Mouse (Mus musculus) gastrocnemius, adult 8-10 months (tissue): ENCODE results near the gene Ssbp2. TPM values are rescaled to one million over a fixed set of nuclear protein-coding genes. Genes with fewer than 3 reads are reported as not detected.

Source experiments
- DNase-seq, 2 experiments: peaks; one replicate each; pipeline ENCODE4 v3.0.0; 2022; ENCODE audit warnings: low spot score in 2 of 2
- total RNA-seq, 4 experiments: library from RNA; stranded (reverse); gene quantifications; 2 replicates each; pipeline ENCODE4 v1.2.4; 2022

Ssbp2 gene
- total RNA-seq, 4 experiments from 2014 or later = 15.5 to 21.7 (median 17.8) TPM

DNA sequence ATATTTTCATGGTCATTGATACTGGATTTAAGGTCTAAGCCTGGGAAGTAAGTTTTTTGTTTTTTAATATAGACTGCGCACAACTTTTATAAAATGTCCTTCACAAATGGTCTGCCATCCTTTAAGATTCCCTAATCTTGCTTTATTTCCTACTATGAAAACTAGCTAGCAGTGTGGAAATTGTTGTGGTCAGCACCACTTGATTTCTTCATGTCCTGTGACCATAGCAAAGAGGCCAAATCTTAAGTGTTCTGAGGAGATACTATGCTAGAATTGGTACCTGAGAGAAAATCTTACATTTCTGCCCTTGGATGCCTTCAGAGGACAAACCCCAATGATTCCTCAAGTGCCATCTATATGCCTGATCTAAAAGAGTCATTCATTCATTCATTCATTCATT is 60.9 kb downstream of the Ssbp2 start:
- DNase-seq = no peak

DNA sequence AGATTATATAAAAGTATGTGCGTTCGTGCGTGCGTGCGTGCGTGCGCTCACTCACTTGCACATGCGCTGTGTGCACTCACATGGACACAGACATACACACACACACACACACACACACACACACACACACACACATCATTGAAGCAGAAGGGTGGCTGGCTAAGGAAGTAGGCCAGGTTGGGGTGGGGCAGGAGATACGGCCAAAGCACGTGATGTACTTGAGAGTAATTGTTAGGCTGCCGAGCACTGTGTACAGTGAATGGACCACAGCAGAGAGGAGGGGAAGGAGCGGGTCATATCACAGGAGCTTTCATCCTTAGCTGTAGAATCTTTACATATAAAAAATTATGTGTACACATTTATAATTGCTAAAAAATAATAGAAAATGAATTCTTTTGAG is 66.0 kb downstream of the Ssbp2 start:
- no peak for DNase-seq

DNA sequence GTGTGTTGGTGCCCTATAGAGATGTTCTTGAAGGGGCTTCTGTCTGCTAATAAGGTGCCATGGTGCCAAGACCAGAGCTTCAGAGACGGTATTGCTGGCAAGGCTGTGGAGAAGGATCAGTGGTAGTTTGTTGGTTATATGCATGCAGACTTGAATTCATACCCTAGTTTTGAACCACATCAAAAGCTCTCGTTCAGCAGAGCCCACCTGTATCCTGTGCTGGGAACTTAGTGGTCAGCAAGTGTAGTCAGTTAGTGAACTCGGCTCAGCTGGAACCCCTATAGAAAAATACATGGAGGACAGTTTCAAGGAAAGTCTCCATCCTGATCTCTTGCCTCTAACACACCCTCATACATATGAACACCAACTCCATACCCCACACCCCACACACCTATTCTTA is 69.7 kb downstream of the Ssbp2 start:
- DNase-seq = no peak

DNA sequence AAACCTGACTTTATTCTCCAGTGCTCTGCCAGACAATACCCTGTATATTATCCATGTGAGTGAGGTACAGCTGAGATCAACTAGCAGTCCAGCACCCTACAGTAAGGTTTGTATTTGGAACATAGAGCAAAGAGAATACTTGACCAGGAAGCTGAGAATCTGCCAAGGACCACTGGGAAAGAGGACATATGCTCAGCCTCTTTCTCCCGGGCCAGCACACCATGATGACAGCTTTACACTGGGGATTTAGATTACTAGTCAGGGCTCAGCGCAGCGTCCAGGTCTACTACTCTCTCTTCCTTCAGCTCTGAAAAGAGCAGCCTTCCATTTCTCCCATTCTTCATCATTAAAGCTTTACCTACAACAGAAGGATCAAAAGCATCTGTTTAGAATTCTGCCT is 76.6 kb downstream of the Ssbp2 start:
- no peak for DNase-seq

DNA sequence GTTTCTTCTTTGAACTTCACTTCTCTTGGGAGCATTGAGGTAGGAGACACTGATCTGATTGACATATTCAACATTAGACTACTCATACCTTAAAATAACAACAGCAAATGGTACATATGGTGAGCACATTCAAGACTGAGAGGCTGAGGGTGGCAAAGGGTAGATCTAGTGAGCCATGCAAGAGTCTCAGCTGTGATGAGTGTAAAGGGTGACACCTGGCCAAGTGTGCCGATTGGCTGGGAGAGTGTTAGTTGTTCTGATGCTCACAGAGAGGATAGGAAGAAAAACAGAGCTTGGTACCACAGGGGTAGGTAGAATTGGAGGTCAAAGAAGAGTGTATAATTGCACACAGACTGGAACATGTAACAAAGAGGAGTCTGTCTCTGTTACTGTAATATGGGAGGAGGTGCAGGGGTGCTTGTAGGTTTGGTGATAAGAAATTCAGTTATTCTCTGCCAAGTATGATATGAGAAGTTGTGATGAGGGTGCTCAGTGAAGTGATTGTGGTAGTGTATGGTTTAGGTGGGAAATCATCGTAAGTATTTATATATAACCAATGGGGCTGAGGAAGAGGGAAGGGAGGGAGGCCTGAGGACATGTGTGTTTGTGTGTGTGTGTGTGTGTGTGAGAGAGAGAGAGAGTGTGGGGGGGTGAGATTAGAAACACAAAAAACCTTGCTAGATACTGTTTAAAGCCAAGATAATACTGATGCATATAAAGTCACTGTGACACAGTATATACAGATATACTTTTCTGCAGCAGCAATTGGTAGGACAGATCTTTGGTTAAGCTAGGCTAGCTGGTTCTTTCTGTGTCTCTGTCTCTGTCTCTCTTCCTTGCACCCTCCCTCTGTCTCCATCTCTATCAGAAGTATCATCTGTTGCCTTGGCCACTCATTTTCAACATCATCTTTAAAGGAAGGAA is 80.3 kb downstream of the Ssbp2 start:
- no peak for DNase-seq

DNA sequence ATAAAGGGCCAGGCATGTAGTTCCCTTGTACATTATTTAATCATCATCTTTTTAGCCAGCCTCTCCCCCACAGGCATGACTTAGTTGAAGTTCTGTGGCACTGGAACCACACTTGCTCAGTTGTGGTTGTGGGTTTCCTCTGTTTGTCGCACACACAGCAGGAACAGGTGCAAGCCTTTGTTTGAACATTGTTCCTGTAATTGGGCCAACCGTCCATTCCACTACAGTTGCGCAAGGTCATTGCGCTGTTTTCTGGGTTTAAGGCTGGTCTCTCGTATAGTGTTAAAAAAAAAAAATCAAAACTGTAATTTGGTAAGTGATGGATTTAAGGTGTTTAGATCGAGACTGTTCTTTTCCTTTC is 81.0 kb downstream of the Ssbp2 start:
- DNase-seq = no peak

DNA sequence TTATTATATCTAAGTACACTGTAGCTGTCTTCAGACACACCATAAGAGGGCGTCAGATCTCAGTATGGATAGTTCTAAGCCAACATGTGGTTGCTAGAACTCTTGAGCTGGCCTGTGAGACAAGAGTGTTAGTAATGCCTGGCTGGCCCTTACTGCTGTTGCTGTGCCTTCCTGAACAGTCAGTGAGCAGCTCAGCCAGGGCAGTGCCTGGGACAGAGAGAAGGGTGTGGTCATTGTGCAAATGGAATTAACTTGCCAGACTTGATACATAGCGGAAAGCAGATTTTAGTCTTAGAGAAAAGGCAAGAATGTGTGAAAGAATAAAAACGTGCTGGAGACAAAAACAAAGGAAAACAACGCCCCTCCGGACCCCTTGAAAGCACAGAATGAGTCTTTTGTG is 83.5 kb downstream of the Ssbp2 start:
- DNase-seq = peak in 1 of 2 experiments; percentile 8

DNA sequence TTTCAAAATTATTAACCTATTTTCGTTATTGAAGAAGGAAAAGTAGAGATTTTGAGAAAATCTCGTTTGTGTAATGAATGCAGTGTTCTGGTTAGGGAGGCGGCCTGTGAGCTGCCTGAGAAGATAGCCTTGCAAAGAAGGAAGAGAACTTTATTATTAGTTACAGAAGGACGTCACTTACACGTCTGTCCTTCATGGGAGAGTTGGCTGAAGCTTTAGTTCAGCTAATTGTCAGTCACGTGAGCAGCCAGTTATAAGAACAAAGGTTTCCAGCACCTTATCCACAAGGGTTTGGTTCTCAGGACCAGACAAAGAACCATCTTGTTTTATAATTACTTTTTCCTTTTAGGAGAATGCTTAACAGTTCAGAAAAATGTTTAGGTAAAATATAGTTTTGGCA is 104.0 kb downstream of the Ssbp2 start:
- no peak for DNase-seq

DNA sequence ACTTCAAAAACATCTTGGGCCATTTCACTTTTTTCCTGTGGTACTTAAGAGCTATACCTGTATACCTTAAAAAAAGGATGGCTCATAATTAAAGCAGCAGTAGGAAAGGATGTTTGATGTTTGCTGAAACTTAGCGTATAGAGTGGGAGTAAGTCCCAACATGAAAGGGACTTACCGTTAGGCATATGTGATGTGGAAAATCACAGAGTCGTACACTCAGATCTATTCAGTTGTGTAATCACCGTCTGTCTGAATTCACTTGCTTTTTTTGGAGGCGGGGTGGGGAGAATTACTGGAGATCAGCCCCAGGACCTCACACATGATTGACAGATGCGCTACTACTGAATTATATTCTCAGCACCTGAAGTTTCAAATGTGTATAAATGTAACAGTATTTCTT is 104.7 kb downstream of the Ssbp2 start:
- DNase-seq = no peak

DNA sequence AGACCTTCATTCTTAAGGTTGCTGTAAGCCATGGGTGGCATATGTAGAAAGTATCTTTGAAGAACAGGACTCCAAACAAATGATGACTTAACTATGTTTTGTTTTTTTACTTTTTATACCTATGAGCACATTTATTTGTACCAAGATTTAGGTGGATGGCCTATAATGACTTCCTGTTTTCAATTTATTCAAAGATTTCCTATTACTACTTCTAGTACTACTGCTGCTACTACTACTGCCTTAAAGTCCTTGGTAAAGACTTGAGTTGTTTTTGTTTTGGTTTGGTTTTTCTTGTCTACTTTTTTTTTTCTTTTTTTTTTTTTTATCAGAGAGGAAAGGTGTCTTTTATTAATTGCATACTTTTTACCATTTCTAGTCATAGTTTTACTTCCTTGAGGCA is 121.4 kb downstream of the Ssbp2 start:
- no peak for DNase-seq

DNA sequence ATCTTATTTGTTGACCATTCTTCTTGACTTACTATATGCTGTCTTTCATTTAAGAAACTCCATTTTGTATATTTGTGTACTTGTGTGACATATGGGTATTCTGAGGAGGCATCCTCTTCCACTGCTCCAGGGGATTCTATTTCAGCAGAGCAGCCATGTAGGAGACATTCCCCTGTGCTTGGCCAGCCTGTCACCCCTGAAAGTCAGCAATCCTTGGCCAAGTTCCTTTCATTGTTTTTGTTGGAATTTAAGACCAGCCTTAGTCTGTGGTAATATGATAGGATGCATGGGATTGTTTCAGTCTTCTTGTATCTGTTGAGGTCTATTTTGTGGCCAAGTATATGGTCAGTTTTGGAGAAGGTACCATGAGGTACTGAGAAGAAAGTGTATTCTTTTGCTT is 122.1 kb downstream of the Ssbp2 start:
- no peak for DNase-seq

DNA sequence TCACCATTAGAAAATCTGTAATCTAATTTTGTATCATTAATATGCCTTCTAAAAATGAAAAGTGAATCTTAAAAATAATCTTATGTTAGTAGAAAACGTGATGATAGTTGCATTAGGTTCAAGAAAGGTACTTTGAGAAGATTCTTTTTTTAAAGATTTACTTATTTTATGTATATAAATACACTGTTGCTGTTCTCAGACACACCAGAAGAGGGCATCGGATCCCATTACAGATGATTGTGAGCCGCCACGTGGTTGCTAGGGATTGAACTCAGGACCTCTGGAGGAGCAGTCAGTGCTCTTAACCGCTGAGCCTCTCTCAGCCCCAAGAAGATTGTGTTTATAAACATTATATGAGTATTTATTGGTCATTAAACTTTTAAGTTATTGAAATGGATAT is 126.3 kb downstream of the Ssbp2 start:
- DNase-seq = no peak

DNA sequence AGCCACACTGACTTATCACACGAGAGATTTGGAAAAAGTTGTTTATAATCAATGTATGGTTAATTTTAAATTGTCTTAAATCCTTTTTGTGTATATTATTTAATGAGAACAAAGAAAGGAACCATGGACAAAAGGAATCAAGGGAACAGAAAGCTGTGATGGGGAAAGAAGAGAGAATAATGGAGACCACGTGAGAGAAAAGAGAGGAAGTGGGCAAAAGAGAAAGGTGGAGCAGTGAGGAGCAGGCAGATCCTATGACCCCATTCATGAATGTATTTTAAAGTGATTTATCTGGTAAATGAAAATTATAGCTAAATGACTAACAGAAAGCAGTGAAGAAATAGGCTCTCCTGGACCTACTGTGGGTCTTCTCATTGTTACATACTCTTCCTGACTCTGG is 128.4 kb downstream of the Ssbp2 start:
- DNase-seq = no peak

DNA sequence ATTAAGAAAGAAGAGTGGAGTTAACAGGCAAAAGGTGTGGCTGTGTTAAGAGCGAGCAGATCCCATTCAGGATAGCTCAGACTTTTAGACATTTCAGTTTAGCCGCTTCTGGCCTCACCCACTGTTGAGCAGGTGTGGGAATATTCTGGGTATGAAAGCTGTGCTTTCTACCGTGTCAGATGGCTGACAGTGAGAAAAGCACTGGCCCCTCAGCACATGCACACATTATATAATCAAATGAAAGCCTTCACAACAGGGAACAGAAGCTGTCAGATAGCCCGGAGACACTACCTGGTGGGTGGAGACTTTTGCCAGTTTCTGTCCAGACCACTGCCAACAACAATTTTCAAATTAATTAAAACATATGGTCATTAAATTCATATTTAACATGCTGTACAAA is 131.8 kb downstream of the Ssbp2 start:
- DNase-seq = no peak

DNA sequence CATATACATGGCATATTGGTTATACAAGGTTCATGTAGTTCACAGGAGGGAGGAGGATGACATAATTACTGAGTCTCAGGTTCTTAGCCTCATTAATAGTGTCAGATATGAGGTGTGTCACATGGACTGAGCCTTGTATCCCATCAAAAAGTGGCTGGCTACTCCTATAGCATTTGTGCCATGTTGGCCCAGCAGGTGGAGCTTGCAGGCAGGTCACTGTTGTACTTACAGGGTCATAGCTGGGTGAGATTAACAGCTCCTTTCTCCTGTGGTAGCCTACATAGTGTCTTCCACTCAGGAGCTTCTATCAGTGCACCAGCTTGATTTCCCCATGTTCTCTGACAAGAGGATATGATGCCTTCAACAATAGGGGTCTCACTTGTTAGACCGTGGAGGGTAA is 135.2 kb downstream of the Ssbp2 start:
- DNase-seq = no peak

DNA sequence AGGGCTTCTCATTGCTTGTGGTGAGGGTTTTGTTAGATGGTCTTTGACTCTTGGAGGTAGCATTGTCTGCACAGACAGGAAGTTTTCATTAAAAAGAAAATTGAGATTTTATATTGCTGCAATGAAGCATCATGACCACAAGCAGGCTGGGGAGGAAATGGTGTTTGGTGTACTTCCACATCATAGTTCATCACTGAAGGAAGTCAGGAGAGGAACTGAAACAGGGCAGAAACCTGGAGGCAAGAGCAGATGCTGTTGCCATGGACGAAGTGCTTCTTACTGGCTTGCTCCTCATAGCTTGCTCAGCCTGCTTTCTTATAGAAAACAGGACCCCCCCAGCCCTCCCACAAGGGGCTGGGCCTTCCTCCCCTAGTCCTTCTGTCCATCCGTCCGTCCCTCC is 139.5 kb downstream of the Ssbp2 start:
- DNase-seq = no peak

DNA sequence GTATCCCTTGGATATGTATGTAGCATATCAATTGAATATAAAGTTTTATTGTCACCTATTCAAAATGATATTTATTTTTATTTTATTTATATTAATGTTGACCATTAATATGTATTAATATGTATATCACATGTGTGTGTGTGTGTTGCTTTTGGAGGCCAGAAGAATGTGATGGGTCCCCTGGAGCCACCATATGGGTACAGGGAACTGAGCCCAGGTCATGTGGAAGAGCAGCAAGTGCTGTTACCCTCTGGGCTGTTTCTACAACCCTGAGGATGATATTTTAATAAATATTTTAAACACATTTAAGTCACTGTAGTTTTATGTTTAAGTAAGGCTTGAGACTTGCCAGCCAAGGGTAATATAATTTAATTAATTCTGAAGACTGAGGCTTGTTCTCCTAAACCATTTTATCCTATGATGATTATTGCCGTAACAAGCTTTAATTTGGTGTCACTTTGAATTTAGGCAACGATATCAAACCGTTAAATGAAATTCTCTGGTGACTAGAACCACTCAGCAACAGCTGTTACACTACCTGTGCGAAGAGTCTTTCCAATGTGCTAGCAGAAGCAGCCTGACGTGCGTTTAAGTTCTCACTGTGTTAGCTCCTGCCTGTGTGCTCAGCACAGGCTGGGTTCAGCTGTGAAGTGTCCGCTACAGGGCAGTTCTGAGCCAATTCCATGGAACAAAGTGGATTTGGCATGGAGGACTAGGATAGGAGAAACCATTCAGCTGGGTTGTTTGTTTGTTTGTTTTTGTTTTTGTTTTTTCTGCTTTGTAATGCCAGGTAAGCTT is 145.2 kb downstream of the Ssbp2 start:
- DNase-seq = no peak

DNA sequence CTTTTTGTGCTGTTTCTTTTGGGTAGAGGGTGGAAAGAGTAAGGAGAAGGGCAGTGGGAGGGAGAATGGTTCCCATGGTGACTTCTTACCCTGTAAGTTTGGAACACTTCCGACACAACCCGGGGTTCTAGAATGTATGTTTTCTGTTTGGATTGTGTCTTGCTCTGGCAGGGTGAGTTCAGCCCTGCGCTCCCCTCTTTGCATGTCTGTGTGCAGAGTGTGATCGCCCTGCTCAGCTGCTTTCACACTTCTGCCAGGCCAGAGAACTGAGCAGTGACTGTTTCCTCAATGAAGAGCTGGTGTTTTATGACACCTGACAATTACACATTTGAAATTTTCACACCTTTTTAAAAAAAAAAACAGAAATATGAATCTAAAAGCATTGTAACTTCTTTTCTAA is 150.5 kb downstream of the Ssbp2 start:
- no peak for DNase-seq

DNA sequence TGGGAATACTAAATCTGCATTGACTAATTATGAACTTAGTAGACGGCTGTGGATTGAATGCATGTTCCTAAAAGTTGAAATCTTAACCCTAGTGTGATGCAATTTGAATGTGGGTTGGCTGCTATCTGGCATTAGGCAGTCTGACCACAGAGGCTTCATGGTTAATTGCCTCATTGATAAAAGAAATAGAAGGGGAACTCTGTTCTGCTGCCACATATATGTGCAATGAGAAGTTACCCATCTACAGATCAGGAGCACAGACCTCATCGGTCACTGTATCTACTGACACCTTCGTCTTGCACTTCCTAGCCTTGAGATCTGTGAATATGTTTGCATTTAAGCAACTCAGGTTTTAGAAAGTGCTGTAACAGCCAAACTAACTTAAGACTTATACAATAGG is 151.8 kb downstream of the Ssbp2 start:
- DNase-seq = no peak

DNA sequence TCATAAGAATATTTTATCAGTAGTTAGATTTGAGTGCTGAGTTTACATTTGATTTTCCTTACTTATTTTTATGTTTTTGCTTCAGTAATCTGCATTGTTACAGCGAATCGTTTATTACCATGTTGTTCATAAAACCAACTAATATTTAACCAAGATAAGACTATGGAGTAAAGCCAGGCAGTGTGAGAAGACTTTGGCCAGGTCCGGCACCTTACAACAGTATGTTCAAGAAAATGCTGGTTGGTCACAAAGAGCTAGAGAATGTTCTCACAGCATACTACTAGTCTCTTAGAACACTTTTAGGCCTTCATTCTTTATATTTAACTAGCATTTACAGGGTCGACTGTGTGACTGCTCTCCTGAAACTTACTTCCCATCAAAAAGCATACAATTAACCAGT is 152.5 kb downstream of the Ssbp2 start:
- DNase-seq = no peak

DNA sequence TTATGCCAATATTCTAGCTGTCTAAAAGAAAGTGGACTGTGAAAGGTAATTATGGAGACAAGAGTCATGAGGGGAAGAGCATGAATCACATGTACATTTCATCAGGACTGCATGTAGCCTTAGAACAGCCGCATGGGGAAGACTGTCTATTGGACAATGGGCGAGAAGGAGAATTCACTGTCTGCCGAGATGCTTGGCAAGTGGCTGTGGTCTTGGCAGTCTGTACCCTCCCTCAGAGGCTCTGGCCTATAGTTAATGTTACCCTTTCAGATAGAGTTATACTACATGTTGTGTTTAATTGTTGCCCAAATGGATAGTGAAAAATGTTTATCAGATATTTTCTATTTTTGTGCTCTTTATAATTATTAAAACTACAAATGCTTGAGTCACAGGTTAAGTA is 156.0 kb downstream of the Ssbp2 start:
- DNase-seq = no peak

DNA sequence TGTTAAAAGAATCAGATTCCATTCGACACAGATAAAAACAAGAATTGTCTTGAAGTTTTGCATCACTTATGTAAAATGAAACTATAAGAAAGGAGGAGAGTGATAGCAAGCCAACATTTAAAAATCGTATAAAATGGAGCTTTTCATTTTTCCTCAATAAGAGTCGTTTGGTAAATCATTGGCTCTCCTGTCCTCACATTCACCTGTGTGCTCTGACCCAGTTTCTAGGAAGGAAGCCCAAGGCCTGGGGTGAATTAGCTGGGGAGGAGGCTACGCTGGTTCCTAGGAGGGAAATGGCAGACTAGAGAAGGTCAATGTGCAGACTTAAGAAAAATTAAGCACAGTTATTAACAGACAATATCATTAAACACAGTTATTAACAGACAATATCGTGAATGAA is 156.8 kb downstream of the Ssbp2 start:
- no peak for DNase-seq

DNA sequence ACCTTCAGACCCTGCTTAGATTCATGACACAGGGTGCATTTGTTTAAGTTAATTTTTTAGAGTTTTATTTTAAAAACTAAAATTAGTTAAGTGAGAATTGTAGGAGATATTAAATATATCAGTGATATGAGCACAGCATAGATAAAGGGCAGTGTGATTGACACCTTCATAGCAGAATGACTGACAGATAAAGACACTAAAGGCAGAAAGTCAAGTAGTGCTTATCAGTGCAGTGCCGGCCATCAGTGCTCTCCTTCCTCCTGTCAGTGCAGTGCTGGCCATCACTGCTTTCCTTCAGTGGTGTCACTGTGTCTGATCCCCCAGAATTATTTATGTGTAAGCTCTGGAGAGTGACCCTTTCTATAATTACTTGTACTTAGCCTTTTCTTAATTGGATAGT is 159.3 kb downstream of the Ssbp2 start:
- DNase-seq = no peak
